Mouse (Mus musculus): ENCODE measurements around the gene Hoxb8. TPM values are rescaled to one million over a fixed set of nuclear protein-coding genes. Genes with fewer than 3 reads are reported as not detected.
A peak's percentile ranks its signal among the peaks of the same experiment; 100 is the strongest.

The Hoxb8 gene
- total RNA-seq, 1 experiment from 2014 or later: not detected

DNA sequence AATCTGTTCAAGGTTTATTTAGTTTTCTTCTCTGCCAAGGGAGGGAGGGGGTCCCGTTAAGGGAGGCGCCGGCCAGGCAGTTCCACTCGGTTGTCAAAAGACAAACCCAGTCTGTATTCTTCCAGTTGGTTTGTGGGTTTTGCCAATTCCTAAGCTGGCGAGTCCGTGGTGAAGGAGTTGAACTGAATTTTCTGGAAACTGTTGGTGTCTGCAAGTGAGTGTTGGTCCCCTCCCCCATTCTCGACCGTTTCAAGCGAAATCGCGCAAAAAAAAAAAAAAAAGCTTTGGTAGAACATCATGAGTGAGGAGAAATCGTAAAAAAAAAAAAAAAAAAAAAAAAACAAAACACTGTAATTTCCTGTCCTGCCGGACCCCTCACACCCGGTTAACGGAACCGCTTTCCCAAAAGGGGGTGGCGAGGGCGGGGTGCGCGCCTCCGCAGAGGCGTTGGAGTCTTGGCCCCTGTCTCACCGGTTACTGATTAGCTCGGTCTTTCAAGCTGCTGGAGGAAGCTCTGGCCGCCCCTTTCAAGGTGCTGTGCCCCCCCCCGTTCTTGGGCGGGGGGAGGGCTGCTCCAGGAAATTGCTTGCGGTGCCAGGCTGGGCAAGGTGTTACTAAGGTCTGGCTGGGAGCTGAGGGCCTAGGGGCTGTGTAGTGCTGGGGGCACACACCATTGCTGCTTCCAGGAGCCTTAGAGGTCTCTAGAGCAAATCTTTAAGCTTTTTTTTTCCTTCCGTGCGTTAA is 13.6 kb downstream of the Hoxb8 start:
- no peak for ATAC-seq (ENCODE audit: extremely low read depth, insufficient number of reproducible peaks, low FRiP score, poor library complexity, severe bottlenecking)

DNA sequence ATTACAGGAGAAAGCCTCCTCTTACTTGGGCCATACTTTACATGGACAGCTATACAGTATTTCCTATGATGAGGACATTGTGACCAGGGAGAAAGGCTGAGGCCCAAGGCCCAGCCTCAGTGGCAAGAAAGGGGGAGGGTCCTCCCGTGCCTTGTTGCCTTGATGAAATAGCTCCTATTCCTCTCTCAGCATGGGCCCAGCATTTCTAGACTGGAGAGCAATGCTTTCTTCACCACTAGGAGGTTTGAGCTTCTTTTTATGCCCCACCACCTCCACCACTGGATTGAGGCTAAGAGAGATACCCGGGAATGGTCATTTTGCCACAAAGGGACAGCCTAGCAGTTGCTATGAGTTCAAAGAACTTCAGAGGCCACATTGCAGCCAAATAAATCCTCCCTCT is 15.3 kb downstream of the Hoxb8 start:
- ATAC-seq (ENCODE audit: extremely low read depth, insufficient number of reproducible peaks, low FRiP score, poor library complexity, severe bottlenecking): no peak

DNA sequence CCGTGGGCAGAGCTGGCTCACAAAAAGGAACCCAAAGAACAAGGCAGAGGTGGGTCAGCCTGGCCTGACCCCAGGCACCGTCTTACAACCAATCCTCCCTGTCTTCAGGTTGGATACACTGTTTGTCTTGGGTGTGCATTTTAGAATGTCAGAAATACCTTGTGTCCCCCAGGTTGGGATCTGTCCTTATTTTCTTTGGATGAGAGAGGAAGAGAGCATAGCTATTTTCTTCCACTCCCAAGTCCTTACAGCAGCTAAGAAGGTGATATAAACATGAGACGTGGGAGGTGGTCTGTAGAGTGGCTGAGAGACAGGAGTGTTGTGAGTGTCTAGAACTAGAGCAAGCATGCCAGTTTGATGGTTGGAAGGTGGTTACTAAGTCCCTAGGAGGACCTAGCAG is 15.7 kb downstream of the Hoxb8 start:
- ATAC-seq (ENCODE audit: extremely low read depth, insufficient number of reproducible peaks, low FRiP score, poor library complexity, severe bottlenecking): no peak

DNA sequence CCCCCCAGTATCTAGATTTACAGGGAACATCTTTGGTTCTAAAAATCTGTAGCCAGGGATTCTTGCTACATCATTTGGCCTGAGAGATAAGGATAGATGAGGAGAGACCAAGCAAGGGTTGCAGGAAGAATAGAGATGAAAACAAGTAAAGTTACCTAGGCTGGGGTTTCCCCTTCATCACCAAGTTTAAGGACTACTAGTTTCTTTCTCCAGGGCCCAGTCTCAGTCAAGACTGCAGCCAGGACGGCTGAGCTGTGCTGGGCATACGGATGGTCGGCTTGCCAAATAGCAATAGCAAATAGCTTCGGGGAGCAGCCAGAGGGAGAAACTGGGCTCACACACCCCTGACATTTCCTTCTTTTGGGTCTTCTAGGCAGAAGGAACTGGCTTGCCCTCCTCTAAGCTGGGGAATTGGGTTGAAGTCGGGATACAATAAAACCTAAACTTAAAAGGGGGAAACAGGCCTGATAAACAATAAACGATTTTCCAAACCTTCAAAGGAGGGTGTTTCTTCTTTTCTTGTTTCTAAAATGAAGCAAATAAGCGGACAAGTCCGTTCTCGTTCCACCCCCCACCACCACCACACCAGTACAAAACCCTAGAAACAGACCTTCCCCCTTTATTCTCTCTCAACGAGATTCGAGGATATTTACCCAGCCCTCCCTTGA is 16.4 kb downstream of the Hoxb8 start:
- no peak for ATAC-seq (ENCODE audit: extremely low read depth, insufficient number of reproducible peaks, low FRiP score, poor library complexity, severe bottlenecking)

DNA sequence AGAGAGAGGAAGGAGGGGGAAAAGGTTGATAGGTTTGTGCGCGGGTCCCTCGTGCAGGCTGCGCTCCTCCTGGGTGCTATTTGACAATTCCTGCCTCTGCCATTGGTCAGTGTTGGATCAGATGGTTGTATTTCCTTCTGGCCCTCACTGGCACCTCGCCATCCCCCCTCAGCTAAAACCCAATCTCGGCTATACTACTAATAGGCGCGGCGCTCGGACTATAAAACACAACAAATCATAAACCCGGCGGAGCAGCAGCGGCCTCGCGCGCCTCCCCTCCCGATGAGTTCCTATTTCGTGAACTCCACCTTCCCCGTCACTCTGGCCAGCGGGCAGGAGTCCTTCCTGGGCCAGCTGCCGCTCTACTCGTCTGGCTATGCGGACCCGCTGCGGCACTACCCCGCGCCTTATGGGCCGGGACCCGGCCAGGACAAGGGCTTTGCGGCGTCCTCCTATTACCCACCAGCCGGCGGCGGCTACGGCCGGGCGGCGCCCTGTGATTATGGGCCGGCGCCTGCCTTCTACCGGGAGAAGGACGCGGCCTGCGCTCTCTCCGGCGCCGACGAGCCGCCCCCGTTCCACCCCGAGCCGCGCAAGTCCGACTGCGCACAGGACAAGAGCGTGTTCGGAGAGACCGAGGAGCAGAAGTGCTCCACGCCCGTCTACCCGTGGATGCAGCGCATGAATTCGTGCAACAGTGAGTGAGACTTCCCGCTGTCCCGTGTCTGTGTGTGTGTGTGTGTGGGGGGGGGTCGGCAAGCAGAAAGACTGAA is 17.4 kb downstream of the Hoxb8 start:
- ATAC-seq (ENCODE audit: extremely low read depth, insufficient number of reproducible peaks, low FRiP score, poor library complexity, severe bottlenecking): no peak

DNA sequence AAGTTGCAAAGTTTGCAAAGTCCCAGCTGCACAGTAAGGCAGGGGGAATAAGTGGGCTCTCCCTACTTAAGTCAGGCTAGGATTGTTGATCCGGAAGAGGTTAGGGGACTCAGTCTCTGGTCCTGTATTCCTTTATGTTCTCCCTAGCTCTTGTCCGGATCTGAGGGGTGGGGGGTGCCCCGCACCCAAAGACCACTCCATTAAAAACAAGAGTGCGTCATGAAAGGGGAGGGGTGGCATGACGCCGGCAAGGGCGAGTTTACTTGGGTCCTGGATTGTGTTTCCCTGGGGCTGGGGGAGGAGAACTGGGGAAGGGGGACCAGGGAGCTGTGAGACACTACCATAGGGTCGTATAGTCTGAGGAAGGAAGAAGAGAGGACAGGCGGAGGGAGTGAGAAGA is 18.1 kb downstream of the Hoxb8 start:
- no peak for ATAC-seq (ENCODE audit: extremely low read depth, insufficient number of reproducible peaks, low FRiP score, poor library complexity, severe bottlenecking)

DNA sequence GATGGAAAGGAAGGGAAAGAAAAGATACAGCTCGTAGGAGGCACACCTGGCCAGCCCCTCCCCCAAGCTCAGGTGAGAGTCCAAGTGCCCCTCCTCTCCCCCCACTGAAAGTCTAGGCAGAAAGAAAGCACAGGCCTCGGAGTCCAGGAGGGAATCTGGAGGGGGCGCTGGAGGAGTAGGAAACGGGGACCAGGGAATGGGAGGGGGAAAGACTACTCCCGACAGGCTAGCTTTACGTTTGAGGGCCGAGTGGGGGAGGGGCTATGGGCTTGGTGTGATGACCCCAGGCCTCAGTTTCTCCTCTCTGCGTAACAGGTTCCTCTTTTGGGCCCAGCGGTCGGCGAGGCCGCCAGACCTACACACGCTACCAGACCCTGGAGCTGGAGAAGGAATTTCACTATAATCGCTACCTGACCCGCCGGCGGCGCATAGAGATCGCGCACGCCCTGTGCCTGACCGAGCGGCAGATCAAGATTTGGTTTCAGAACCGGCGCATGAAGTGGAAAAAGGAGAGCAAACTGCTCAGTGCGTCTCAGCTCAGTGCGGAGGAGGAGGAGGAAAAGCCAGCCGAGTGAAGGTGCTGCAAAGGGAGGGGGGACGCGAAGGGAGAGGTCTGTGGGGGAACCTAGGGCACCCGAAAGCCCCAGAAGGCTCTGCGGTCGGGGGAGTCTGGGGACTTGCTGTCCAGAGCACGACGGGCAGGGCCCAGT is 18.8 kb downstream of the Hoxb8 start:
- ATAC-seq (ENCODE audit: extremely low read depth, insufficient number of reproducible peaks, low FRiP score, poor library complexity, severe bottlenecking): no peak

DNA sequence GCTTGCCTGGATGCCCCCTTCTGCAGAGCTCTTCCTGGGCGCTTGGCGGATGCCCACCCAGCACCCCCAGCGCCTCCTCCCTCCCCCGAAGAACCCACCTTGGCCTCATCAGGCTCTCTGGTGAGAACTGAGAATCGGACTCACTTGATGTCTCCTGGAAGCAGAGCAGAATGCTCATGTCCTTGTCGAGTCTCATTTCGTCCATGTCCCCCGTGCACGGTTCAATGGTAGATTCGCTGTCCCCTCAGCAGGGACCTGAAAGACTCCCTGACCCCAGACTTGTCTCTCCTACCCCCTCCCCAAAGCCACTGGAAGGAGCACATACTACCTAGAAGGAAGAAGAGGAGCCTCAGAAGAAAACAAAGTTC is 19.3 kb downstream of the Hoxb8 start:
- ATAC-seq (ENCODE audit: extremely low read depth, insufficient number of reproducible peaks, low FRiP score, poor library complexity, severe bottlenecking): no peak

DNA sequence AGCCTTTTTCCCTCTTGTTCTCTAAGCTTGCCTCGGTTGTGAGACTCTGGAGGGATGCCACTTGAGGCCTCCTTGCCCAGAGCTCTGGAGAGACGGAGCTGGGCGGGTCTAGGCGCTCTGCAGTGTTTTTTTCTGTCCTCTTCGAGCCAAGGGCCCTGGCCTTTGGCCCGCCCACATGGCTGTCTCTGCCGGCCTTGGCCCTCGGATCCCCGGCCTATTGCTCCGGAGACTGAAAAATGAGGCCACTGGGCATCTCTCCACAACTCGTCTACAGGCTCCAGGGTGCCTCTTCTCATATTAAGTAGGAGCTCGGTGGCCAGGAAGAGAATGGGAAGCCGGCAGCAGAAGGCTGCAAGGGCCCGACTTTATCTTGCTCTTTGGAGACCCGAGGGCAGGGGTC is 20.1 kb downstream of the Hoxb8 start:
- no peak for ATAC-seq (ENCODE audit: extremely low read depth, insufficient number of reproducible peaks, low FRiP score, poor library complexity, severe bottlenecking)

DNA sequence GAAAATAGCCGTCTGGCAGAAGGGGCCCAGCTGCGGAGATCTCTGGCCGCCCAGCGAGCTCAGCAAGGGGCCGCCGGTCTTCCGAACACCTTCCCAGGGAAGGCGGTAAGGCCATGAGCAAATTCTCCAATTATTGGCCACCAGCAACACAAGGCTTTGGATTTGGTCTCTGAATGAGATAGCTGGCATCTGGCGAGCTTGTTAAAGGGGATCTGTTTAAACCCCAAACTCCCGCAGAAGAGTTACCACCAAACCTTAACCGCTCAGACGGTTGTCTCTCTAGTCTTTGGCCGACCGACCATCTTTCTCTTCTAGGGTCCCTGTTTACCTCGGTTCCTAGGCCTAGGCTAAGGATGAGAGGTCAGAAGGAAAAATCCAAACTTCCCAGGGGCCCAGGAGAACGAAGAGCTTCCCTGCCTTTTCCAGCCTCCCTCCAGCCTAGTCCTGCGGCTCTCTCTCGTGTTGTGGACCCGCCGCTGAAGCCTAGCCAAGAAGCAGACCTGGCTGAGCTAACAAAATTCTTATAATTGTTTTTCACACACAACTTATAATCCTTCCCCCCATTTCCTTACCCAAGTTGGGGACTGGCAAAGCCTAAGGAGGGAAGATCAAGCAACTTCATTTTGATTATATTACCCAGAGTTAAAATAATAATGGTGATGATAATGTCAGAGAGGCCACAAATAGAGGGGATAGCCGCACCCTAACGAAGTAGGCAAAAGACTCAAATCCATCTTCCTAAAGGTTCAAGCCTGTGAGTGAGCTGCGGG is 20.9 kb downstream of the Hoxb8 start:
- no peak for ATAC-seq (ENCODE audit: extremely low read depth, insufficient number of reproducible peaks, low FRiP score, poor library complexity, severe bottlenecking)

DNA sequence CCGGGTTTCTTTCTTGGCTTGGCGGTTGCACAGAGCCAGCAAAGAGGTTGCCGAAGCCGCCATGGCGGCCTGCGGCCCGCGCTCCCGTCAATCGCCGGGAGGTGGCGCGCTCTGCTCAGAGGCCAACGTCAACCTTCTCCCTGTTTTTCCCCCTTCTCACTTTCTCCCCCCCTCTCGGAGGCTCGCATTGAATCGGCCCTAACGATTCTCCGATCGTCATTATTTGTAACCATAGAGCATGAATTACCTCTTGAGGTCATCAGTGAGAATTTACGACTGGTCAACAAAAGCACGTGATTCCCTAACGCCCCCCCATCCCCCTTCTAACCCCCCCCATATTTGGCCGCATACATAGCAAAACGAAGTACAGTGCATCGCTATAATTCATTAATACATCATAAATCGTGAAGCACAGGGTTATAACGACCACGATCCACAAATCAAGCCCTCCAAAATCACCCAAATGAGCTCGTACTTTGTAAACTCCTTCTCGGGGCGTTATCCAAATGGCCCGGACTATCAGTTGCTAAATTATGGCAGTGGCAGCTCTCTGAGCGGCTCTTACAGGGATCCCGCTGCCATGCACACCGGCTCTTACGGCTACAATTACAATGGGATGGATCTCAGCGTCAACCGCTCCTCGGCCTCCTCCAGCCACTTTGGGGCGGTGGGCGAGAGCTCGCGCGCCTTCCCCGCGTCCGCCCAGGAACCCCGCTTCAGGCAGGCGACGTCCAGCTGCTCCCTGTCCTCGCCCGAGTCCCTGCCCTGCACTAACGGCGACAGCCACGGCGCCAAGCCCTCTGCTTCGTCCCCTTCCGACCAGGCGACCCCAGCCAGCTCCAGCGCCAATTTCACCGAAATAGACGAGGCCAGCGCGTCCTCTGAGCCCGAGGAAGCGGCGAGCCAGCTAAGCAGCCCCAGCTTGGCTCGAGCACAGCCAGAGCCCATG is 21.7 kb downstream of the Hoxb8 start, which contains the start of gene Hoxb5:
TSS of gene Hoxb5 (plus strand) at position 186 of the 949 bp plus-strand sequence.
- 0 out of 2 replicates have a peak, but pooled peaks have one; percentile 30 for ATAC-seq (ENCODE audit: extremely low read depth, insufficient number of reproducible peaks, low FRiP score, poor library complexity, severe bottlenecking)

DNA sequence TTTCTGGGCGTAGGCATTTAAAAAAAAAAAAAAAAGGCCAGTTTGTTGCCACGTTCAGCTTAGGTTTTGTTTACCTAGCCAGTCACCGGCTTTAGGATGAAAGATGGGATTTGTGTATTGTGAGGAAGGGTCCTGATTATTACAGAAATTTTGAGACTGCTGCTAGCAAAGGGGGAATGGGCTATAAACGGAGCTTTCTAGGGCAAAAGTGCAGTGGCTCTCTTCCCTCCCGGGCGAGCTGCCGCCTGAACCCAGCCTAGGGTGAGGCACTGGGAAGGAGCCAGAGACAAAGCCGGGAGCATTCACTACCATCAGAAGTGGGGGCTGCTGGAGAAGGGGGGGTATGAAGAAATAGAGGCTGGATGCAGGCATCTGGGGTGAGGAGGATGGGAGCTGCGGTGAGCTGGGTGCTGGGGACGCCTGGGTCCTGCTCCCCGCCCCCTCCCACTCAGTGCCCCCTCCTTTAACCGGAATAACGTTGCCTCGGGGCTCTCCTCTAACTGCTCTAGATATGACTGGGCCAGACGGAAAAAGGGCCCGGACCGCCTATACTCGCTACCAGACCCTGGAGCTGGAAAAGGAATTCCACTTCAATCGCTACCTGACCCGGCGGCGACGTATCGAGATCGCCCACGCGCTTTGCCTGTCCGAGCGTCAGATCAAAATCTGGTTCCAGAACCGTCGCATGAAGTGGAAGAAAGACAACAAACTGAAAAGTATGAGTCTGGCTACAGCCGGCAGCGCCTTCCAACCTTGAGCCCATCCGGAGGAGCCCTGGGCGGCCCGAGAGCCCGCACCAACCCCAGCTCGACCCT is 22.9 kb downstream of the Hoxb8 start:
- ATAC-seq (ENCODE audit: extremely low read depth, insufficient number of reproducible peaks, low FRiP score, poor library complexity, severe bottlenecking): no peak

DNA sequence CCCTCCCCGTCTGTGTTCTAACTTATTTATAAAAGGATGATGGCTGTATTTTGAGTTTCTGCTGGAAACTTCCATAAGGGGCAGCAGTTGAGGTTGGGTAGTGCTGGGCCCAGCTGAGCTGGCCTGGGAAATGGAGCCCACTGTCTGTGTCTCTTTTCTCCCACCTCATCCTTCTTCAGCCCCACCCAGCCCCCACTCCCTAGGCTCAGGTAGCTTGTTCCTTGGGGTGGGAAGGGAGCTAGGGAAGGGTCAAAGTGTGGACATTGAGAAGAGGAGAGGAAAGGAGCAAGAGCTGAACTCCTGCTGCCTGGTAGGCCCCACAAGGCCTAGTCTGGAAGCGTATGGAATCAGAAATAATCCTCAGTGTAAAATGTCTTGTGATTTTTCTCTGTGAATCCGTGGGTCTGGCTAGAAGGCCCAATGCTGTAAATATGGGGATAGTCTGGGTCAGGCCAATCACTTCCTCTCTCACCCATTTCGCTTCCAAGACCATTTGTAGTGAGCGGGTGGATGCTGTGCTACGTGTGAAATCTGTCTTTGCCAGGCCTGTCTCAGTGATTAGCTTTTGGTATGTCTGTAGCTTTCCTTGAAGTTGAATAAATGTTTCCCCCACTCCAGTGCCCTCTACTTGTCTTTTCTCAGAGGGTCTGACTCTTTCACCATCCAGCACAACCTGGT is 23.9 kb downstream of the Hoxb8 start:
- ATAC-seq (ENCODE audit: extremely low read depth, insufficient number of reproducible peaks, low FRiP score, poor library complexity, severe bottlenecking): no peak

DNA sequence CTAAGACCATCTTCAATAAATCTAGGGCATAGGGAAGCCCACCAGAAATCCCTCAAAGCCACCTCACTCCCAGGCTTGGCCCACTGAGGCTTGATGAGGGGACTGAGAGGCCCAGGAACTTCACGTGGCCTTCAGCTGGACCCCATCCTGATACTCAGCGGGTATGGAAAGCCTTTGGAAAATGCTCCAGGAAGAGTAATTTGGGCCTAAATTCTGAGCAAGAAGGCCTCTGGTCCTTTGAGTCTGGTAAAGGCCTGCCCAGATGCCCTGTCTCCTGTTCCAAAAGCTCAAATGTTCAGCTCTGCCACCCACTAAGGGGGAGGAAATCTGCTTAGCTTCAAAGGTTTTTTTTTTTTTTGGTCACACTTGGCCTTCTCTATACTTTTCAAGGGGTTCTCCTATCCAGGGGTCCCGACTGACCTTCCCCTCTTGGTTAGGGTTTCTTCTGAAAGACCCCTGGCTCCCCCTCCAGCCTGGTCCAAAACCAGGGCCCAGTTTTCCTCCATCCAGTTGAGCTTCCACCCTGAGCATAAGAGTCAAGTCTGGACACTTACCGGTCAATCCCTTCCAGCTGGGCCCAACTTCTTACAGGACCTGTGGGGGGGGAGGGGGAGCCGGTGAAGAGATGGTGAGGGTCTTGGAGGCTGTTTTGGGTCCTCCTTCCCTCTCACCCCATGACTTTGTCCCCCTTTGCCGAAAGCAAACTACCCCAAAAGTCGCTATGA is 24.6 kb downstream of the Hoxb8 start:
- no peak for ATAC-seq (ENCODE audit: extremely low read depth, insufficient number of reproducible peaks, low FRiP score, poor library complexity, severe bottlenecking)

DNA sequence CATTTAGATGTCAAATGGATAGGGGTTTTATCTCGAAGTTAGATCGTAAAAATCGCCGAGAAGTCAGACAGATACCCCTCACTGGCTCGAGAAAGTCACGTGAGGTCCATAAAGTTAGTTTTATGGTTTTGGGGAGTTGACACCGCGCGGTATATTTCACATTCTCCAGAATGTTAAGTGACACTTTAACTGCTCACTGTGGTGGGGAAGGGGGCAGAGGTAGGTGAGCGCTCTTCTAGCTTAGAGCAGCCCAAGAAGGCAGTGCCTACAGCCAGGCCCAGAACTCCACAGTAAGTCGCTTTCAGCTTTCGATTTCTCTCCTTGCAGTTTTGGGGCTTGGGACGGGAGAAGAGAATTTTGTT is 25.2 kb downstream of the Hoxb8 start:
- ATAC-seq (ENCODE audit: extremely low read depth, insufficient number of reproducible peaks, low FRiP score, poor library complexity, severe bottlenecking): no peak

DNA sequence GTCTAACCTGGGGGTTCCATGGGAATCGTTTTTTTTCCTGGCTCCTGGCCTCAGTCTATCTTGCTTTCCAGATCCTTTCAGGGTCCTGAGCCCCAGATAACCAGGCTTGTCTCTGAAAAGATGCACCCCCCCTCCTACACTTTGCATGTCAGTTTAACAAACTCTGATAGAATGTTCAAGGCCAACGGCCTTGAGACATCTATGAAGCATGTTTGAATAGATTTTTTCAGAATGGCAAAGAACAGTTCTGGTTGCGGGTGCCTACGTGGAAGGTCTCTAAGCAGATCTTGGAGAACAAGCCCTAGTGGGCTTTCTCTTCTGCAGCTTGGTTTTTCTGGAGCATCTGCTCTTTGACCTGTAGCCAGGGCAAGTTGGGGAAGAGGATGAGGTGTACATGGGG is 27.1 kb downstream of the Hoxb8 start:
- ATAC-seq (ENCODE audit: extremely low read depth, insufficient number of reproducible peaks, low FRiP score, poor library complexity, severe bottlenecking): no peak
